Mouse (Mus musculus): ENCODE data around the gene Fto. TPM values are rescaled to one million over a fixed set of nuclear protein-coding genes. Genes with fewer than 3 reads are reported as not detected.

The Fto gene
- total RNA-seq, 2 experiments from 2014 or later, result 13.8 to 33.6 TPM

- ATAC-seq (ENCODE audit: poor library complexity, severe bottlenecking), result no peak
These were observed 10.2 kb downstream of the Fto start for GRCm38 (mm10) chr8:91323511-91323910.

DNA sequence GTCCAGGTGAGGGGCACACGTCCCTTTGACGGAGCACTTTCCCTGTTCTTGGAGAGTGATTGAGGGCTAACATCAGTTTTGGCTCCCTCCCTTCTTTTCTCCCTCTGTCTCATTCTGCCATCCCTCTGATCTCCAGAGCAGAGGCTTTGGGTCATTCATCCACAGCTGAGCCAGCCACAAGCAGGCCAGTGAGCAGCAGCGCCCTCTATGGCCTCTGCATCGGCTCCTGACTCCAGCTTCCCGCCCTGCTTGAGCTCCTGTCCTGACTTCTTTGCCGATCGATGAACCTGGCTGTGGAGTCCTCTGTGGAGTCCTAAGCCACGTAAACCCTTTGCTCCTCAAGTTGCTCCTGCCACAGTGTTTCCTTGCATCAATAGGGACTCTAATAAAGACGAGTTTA is 10.9 kb downstream of the Fto start:
- ATAC-seq (ENCODE audit: poor library complexity, severe bottlenecking), result no peak

DNA sequence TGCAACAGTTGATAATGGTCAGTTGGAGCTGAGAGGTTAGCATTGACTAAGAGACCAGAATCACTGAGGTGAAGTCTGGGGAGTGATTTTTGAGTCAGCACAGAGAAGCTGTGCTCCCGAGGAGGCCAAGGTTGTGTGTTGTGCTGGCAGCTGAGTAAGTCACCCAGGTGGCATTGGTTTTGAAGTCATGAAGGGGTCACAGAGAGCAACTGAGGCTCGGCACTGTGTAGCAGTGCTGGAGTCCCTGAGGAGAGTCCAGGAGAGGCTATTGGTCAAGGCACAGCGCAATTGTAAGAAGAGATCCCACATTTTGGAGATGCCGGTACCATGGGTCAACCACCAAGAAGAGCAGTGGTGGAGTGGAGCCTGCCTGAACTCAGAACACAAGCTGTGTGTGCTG is 11.6 kb downstream of the Fto start:
- no peak for ATAC-seq (ENCODE audit: poor library complexity, severe bottlenecking)

DNA sequence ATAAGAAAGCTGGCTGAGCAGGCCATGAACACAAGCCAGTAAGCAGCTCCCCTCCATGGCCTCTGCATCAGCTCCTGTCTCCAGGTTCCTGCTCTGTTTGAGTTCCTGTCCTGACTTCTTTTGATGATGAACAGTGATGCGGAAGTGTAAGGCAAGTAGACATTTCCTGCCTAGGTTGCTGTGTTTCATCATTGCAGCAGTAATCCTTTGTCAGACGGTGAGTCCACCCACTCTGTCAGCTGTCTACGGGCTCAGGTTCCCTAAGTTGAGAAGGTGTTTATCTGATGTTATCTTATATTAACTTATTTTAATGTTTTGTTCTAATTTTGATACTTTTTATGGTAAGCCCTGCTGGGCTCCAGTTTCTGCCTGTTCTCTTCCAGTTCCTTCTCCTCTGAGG is 12.7 kb downstream of the Fto start:
- ATAC-seq (ENCODE audit: poor library complexity, severe bottlenecking), result peak; percentile 95

DNA sequence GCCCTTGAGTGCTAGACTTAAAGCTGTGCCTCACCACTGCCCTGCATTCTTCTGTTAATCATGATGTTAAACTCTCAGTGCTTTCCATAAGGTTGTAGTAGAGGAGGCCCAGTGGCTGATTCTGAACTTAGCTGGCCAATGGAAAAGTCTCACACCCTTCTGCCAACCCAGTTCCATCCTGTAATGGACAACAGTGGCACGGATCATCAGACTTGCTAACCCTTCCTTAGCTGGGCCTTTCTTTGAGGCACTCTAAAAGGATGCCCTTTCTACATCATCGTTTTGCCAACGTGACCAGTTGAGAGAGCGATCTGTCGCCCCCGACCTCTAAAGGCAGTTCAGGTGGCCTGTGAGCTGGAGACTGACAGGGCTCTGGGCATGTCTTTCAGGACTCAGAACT is 13.6 kb downstream of the Fto start:
- no peak for ATAC-seq (ENCODE audit: poor library complexity, severe bottlenecking)

GRCm38 (mm10) chr8:91327471-91328205 is 14.3 kb downstream of the Fto start:
- no peak for ATAC-seq (ENCODE audit: poor library complexity, severe bottlenecking)

DNA sequence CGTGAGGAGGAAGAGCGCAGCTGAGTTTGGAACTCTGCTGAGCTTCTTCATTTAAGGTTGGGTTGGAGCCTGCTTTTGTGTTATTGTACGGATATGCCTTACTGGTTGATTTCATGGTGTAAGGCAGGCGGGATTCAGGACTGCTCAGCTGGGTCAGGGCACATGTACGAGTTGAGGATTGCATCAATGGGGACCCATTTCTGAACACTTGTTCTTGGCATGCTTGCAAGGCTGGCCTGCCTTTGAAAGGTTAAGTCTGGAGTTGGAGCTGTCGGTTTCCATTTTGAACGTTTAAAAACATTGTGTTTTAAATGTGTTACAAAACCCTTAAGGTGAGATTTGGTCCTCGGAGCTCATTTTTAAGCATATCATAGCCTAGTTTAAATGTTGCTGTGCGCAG is 15.7 kb downstream of the Fto start:
- ATAC-seq (ENCODE audit: poor library complexity, severe bottlenecking), result no peak

GRCm38 (mm10) chr8:91329461-91329850 is 16.1 kb downstream of the Fto start:
- ATAC-seq (ENCODE audit: poor library complexity, severe bottlenecking), result no peak

- no peak for ATAC-seq (ENCODE audit: poor library complexity, severe bottlenecking)
These were observed 25.2 kb downstream of the Fto start for GRCm38 (mm10) chr8:91338389-91339154.

DNA sequence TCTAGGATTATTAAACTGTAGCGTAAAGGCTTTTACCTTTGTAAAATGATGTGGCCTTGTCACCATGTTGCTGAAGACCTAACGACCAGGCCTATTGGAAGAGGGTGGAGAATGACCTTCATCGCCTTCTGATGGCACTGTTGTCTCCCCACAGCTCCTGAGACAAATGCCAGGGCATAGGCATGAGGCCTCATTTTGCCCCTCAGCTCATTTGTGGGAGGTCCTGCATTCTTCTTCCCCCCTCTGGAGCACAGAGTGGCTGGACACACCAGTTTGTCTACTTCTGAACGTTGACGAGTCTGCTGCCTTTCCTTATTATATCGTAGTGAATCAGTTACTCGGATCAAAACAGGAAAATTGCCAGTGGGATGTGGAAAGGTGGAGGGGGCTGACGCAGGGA is 26.3 kb downstream of the Fto start:
- ATAC-seq (ENCODE audit: poor library complexity, severe bottlenecking), result no peak

- no peak for ATAC-seq (ENCODE audit: poor library complexity, severe bottlenecking)
These were observed 27.4 kb downstream of the Fto start for GRCm38 (mm10) chr8:91340746-91341145.

- no peak for ATAC-seq (ENCODE audit: poor library complexity, severe bottlenecking)
These were observed 28.9 kb downstream of the Fto start for GRCm38 (mm10) chr8:91342196-91342595.

DNA sequence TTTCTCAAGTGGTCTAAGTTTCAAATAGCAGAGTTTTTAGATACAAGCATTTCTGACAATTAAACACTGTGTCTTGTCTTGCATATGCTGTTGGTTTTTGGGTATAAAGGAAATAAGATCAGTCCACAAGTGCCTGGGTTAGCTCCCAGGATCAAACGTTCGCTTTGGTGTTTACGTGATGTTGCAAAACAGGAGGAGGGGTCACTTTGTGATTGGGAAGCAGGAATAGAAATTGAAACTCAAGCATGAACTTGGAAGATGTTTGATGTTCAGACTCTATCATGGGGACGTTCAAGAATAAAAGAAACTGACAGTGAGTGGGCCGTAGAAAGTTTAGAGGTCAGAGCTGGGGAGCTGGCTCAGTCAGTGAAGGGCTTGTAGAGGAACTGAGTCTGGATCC is 29.5 kb downstream of the Fto start:
- peak; percentile 59 for ATAC-seq (ENCODE audit: poor library complexity, severe bottlenecking)

DNA sequence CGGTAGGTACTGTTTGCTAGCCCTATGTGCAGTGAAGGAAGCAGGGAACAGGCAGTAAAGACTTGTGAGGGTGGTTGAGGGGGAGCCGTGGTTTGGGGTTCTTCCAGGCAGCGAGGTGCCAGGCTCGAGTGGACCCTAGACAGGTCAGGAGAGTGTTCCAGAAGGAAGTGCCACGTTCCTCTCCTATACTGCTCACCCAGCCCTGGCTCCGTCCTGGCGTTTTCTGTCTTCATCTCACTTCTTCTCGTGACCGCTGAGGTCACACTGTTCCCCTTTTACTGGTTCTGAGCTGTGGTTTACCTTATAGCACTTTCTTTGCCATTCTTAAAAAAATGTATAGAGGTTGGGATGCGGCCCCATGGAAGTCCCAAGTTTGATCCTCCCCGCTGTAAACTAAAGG is 31.3 kb downstream of the Fto start:
- ATAC-seq (ENCODE audit: poor library complexity, severe bottlenecking), result peak; percentile 82

DNA sequence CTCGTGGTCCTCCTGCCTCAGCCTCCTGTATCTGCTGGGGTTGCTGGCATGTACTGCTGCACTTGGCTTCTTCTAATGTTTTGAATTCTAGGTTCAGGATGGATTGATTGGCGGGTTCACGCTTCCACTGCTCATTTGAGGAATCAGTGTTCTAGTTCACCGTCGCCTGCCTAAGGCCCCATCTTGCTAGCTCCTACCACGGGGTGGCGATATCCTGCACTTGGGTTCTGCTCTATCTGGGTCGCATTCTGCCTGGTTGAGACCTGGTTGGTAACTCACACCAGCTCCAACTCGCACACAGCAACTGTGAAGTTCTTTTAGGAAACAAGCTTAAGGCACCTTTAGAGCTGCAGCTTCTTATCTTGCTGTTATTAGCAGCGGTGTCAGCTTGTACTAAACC is 33.8 kb downstream of the Fto start:
- no peak for ATAC-seq (ENCODE audit: poor library complexity, severe bottlenecking)

- no peak for ATAC-seq (ENCODE audit: poor library complexity, severe bottlenecking)
These were observed 34.3 kb downstream of the Fto start for GRCm38 (mm10) chr8:91347595-91347994.

DNA sequence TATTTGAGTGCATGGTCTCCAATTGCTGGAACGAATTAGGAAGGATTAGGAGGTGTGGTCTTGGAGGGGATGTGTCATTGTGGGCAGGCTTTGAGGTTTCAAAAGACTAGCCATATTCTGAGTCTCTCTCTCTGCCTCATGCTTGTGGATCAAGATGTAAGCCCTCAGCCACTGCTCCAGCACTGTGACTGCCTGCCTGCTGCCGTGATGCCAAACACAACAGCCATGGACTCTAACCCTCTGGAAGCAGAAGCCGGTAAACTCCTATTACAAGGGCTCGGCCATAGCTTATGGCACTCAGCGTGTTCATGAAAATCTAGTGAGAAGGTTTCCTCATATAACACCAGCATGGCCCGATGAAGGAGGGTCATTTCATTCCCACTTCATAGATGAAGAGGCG is 36.5 kb downstream of the Fto start:
- ATAC-seq (ENCODE audit: poor library complexity, severe bottlenecking), result no peak

DNA sequence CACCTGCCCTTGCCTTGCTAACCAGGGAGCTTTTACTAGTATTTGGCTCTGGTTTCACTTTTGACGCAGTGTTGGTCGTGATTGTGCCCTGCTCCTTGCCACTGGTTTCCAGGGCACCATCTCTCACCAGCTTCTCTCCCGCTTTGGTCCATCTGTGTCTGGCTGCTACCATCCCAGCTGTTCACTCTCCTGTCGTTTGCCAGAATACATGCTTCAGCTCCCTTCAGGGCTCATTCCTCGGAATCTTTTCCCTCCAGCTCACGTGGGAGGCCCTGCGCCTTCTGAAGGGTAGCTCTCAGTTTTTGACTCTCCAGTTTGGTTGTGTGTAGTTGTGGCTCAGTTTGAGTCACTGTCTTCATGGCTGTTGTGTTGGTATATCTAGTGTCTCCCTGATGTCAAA is 37.3 kb downstream of the Fto start:
- ATAC-seq (ENCODE audit: poor library complexity, severe bottlenecking), result no peak

GRCm38 (mm10) chr8:91352598-91352997 is 39.3 kb downstream of the Fto start:
- ATAC-seq (ENCODE audit: poor library complexity, severe bottlenecking), result no peak

DNA sequence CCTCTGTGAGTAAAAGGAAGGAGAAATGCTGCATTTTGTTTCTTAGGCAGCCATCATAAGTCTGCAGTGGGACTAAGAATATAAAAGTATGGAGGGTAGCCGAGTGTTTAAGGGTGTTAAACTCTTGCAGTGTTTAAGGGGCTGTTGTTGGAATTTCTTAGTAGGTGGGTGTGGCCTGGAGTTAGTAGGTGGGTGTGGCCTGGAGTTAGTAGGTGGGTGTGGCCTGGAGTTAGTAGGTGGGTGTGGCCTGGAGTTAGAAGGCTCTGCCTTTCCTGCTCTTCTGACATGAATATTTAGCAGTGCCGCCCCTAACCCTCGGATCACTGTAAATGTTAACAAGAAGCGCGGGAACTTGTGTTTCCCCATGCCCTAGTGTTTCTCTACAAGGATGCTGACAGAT is 39.7 kb downstream of the Fto start:
- 0 out of 2 replicates have a peak, but pooled peaks have one; percentile 30 for ATAC-seq (ENCODE audit: poor library complexity, severe bottlenecking)

- ATAC-seq (ENCODE audit: poor library complexity, severe bottlenecking), result no peak
These were observed 40.6 kb downstream of the Fto start for GRCm38 (mm10) chr8:91353907-91354306.

DNA sequence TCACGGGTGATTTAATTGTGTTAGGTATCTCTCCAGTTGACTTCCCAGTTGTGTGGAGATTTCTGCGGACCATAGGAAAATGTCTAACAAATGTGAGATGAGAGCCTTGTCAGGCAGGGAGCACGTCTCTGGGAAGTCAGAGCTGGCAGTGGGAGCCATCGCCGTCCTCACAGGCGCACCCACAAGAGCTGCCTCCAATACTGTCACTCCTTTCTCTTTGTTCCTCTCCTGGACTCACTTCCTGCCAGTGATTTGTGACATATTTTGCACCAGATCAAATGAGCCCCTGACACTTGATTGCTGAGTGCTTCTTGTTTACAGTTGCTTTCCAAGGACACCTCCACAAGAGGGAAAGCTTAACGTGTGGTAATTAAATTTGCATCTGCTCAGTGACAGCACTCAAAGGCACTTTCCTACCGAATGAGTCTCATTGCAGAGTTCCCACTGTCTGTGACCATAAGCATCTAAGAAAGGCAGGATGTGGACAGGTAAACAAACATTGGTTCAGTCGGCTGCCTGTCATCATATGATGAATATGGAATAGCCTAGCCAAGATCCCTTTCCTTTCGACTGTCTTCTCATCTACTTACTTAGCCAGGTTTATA is 42.1 kb downstream of the Fto start:
- ATAC-seq (ENCODE audit: poor library complexity, severe bottlenecking), result no peak

All from megakaryocyte, adult 5-6 weeks (primary cell).